Mouse (Mus musculus) brain, embryonic 14.5 days (tissue): ENCODE measurements around the gene Pank1.

Experiments used
- CTCF ChIP-seq: fragments of 200-500 bp; IDR thresholded peaks from 2 replicates; pipeline ENCODE4 v1.5.1; 2012; ENCODE audit warnings: inconsistent platforms, mild to moderate bottlenecking, moderate library complexity, borderline replicate concordance; ENCODE audit not compliant: insufficient read depth, insufficient read length; ENCODE audit errors: extremely low read depth
- POLR2A ChIP-seq: fragments of 200-500 bp; IDR thresholded peaks from 2 replicates; pipeline ENCODE4 v1.6.1; 2012; ENCODE audit warnings: mild to moderate bottlenecking, inconsistent platforms, borderline replicate concordance; ENCODE audit not compliant: poor library complexity, insufficient read depth, insufficient read length, severe bottlenecking; ENCODE audit errors: extremely low read depth

DNA sequence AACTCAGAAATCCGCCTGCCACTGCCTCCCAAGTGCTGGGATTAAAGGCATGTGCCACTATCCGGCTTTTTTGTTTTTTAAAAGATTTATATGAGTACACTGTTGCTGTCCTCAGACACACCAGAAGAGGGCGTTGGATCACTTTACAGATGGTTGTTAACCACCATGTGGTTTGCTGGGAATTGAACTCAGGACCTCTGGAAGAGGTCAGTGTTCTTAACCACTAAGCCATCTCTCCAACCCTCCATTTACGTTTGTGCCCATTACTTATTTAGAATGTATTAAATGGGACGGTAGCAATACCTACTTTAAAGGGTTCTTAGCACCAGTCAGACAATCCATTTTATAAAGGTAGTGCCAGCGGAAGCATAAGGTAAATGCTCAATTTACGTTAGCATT is 42.0 kb upstream of the Pank1 start:
- TF ChIP-seq CTCF, result no peak; the same call in 1 of the 2 replicates
- TF ChIP-seq POLR2A, result no peak
